ENCODE assay signal across 8 mouse cellular contexts in genomic region chr12:8817467-8818232, GRCm38 (mm10). TPM values are rescaled to one million over a fixed set of nuclear protein-coding genes. Genes with fewer than 3 reads are reported as not detected.
DNase-seq lines count a peak whose midpoint lies in the region.

No protein-coding gene starts in this region.

- intact Hi-C loops in heart, postnatal 14 days (cut with DNase I), result no loop called here

- peak; percentile 50 to 51 for DNase-seq in cerebellum, postnatal 14 days
- no peak for DNase-seq in cerebellum, postnatal 4 days (ENCODE audit: low spot score in 2 of 2)
- peak; percentile 38 for DNase-seq in thymus, postnatal 4 days
- no peak for DNase-seq in thymus, adult 18-20 months
- DNase-seq in heart, postnatal 14 days, result peak; percentile 72 to 75
- peak; percentile 47 to 86 for DNase-seq in lung, postnatal 4 days
- DNase-seq in yolk sac, embryonic 10.5 days (ENCODE audit: low spot score), result no peak
- DNase-seq in adrenal gland, adult 18-20 months (ENCODE audit: low spot score in 2 of 2), result no peak

RNA-seq across cellular contexts. Expression of gene Sdc1, which starts 46.5 kb away (rescaled TPM):
- total RNA-seq in heart, postnatal 14 days (2021), result 10 to 100 TPM; 10.9 to 12.2 TPM
- 10 to 100 TPM in 1 of 2 experiments, 1 to 10 TPM in 1; 7.6 to 15.9 TPM for total RNA-seq in adrenal gland, adult 18-20 months (2021)

Comparison
In these comparisons a context has a peak if more than half of its experiments do, and no peak if none do; other contexts are left out.
1. DNase-seq: peak in cerebellum, postnatal 14 days (2 of 2), thymus, postnatal 4 days (single experiment), heart, postnatal 14 days (2 of 2) and lung, postnatal 4 days (2 of 2); none in cerebellum, postnatal 4 days (0 of 2), thymus, adult 18-20 months (0 of 2), yolk sac, embryonic 10.5 days (single experiment) and adrenal gland, adult 18-20 months (0 of 2).